Mouse (Mus musculus): ENCODE results near the gene Myo1c.
A peak's percentile ranks its signal among the peaks of the same experiment; 100 is the strongest.
"Not testable (repeated sequence)": the region's sequence is repeated elsewhere in the genome, so short reads cannot be mapped to it uniquely, and the experiment has no call there.

The Myo1c gene

DNA sequence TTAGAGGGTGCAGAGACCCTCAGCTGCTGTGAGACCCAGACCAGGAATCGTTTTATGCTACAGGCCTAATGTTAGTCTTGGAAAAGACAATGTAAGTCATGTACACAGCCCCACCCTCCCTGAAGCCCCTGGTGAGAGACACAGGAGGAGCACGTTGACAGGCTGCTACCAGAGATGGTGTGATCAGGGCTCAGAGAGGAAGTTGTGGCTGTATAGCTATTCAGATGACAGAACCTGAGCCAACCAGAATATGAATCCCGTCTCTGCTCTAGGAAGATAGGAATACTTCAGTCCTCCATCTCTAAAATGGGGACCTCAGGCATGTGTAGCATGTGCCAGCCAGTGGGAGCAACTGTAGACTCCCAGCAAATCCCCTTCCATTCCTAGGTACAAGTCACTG lies 18.3 kb downstream of the Myo1c start:
- DNase-seq (ENCODE audit: low read depth, low spot score) = no peak

DNA sequence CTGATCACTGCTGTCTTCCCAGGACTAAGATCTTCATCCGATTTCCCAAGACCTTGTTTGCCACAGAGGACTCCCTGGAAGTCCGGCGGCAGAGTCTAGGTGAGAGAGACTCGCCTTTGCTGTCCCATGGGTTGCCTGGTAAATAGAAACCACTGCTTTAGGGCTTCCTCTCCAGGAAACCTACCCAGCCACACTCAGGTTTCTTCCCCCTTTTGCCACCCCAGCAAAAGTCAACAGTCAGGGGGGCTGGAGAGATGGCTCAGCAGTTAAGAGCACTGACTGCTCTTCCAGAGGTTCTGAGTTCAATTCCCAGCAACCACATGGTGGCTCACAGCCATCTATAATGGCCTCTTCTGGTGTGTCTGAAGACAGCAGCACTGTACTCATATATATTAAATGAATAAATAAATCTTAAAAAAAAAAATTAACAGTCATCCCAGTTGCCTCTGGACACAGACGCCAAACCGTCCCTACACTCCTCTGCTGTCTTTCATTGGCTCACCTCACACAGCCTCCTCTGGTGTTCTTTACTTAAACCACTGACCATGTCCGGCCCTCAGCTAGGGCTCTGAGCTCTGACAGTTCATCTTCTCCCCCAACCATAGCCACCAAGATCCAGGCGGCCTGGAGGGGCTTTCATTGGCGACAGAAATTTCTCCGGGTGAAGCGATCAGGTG lies 19.0 kb downstream of the Myo1c start:
- no peak for DNase-seq (ENCODE audit: low read depth, low spot score)

DNA sequence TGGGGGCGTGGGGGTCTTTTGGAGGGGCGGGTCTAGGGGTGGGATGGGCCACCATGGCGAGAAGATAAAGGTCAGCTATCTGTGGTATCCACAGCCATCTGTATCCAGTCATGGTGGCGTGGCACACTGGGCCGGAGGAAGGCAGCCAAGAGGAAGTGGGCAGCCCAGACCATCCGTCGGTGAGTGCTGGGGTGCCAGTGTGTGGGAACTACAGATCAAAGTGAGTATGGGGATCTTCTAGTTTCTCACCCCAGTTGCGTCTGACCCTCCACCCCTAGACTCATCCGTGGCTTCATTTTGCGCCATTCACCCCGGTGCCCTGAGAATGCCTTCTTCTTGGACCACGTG lies 19.5 kb downstream of the Myo1c start:
- no peak for DNase-seq (ENCODE audit: low read depth, low spot score)

DNA sequence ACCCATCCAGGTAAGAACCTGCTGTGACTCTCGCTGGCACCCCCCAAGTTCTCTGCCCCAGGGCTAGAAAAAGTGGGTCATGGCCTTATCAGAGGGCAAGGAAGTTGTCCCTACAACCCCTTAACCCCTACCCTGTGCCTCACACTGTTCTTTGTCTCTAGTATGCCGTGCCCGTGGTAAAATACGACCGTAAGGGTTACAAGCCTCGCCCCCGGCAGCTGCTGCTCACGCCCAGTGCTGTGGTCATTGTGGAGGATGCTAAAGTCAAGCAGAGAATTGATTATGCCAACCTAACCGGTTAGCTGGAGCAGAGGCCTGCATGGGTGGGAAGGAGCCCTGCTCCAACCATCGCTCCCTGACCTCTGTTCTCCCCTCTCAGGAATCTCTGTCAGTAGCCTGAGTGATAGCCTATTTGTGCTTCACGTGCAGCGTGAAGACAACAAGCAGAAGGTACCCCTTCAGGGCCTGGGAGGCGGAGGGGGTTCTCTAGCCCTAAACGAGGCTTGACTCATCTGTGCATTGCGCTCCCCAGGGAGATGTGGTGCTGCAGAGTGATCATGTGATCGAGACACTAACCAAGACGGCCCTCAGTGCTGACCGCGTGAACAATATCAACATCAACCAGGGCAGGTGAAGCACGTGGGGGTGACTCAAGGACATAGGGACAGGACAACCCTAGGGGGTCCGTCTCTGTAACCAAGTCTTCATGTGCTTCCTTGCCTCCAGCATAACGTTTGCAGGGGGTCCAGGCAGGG lies 21.3 kb downstream of the Myo1c start:
- no peak for DNase-seq (ENCODE audit: low read depth, low spot score)

DNA sequence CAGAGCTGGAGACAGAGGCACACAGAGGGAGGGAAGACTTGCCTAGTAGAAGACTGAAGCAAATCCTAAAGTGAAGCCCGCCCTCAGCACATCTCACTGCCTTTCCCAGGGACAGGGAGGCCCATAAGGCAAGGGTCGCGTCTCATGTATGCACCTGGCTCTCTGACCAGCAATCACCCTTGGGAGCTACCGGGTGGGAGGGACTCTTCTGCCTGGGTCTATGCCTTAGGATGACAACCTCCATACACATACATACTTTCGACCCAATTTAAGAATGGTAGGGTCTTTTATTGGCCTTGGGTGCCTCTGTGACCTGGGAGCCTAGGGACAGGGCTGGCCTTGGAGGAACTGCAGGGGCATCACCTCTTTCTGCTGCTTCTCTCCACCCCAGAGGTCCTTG lies 23.1 kb downstream of the Myo1c start:
- DNase-seq (ENCODE audit: low read depth, low spot score) = no peak

DNA sequence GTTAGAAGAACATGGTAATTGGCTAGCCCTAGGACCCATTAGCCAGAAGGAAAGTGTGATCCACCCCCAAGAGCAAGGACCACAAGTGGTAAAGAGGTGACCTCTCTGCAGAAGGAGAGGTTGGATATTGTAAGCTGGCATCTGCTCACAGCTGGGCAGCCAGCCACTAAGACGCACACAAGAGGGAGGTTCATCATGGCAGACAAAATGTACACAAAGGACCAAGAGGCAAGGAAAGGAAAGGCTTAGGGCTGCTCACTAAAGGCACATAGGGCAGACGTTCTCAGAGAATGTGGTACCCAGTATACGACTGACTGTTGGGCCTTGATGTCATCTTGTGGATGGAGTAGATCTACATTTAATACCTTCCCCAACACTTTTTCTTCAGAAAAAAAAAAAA lies 24.6 kb downstream of the Myo1c start:
- no peak for DNase-seq (ENCODE audit: low read depth, low spot score)

DNA sequence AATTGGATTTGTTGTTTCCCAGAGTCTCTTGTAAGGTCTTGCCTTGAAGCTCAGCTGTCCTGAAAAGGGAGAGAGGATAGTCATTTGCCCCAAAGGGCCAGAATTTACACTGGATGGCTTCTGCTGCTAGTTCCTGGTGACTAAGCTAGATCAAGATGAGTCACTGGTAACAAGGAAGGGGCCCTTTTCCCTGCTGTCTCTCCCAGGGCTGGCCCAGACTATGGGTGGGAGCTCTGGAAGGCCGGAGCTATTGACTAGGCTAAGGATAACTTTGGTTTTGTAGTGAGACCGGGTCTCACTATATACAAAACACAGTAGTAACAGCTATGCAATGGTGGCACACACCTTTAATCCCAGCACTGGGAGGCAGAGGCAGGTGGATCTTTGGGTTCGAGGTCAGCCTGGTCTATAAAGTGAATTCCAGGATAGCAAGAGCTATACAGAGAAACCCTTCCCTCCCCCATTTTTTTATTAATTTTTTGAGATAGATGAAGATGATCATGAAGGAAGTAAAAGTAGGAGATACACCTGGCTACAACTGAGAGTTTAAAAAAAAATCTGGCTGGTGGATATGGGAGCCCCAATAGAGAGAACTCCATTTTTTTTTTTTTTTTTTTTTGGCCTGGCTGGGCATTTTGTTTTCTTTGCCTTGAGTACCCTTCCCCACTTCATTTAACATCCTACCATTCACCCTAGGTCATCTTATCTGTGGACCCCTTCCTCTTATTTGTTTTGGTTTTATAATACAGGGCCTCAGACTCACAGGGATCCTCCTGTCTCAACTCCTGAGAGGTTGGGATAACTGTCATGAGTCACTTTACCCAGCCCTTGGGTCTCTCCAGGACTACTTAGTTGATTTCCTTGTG lies 27.8 kb downstream of the Myo1c start:
- DNase-seq (ENCODE audit: low read depth, low spot score) = no peak

DNA sequence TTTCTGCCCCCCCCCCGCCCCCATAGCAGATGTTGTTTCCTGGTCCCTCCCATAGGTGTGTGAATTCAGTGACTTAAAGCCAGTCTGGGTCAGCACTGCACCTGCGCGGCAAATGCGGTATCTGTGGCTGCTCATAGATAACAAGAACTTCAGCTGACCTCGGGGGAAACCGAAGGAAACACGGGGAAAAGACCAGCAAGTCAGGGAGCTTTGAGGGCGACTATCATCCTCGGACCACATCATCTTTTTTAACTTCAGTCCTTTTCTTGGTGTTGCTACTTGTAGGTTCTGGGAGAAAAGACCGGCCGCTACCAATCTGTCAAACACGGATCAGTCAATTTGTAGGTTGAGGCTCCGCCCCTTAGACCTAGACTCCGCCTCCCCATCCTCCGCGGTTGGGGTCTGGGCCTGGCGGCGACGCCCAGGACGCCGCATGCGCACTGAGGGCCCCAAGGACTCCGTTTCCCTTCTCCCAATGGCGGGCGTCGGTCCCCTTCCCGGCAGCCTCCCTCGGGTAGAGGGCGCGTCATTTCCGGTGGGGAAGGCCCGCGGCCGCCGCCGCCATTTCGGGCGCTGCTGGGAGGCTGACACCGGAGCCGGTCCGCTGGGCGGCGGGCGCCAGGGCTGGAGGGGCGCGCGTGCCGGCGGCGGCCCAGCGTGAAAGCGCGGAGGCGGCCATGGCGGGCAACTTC lies 28.6 kb downstream of the Myo1c start, which contains the start of gene Crk:
TSS of gene Crk (plus strand) at position 513 of the 692 bp plus-strand sequence.
- DNase-seq (ENCODE audit: low read depth, low spot score) = peak; percentile 99

DNA sequence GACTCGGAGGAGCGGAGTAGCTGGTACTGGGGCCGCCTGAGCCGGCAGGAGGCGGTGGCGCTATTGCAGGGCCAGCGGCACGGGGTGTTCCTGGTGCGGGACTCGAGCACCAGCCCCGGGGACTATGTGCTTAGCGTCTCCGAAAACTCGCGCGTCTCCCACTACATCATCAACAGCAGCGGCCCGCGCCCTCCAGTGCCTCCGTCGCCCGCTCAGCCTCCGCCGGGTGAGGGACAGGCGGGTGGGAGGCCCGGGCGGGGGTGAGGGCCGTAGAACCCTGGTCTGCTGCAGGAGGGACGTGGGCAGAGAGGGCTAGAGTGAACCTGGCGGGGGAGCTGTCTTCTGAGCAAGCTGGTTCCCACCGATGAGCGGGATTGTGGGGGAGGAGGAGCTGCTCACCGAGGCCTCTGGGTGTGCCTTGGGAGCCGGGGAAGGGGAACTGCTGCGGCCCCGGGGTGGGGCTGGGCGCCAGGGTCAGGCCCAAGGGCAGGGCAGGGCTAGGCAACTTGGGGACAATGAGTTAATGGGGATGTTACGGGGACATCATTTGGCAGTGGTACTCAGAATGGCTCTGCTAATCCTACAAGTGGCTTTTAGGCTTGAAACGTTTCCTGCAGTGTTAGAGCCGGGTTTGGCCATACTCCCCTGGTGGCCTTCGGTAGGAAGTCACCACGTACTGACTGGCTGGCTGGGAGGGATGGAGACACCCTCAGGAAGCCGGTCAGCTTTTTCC lies 29.3 kb downstream of the Myo1c start:
- DNase-seq (ENCODE audit: low read depth, low spot score) = peak; percentile 61

DNA sequence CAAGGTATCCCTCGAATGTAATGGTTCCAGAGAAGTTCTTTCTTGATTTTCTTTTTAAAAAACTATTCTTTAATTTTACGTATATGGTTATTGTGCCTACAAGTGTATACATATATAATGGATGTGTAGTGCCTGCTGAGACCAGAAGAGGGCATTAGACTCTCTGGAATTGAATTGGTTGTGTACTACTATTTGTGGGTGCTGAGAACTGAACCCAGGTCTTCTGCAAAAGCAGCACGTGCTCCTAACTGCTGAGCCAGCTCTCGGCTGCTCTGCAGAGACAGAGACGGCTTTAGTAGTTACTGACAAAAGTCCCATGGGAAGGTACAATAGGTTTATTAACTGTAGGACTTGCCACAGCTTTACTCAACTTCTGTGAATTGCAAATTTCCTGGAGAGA lies 34.2 kb downstream of the Myo1c start:
- DNase-seq (ENCODE audit: low read depth, low spot score) = no peak

DNA sequence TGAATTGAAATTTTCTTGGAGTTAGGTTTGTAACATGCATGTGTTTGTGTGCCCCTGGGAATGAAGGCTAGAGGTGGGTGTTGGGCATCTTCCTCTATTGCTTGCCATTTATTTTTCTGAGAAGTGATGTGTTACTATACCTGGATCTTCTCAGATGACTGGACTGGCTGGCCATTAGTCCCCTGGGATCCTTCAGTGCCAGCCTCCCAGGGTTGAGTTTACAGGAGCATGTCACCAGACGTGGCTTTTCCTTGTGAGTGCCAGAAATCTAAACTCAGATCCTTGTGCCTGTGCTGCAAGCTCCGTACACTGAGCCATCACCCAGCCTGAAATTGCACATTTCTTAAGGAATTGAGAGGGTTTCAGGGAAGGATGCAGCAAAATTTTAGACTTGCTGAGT lies 34.7 kb downstream of the Myo1c start:
- DNase-seq (ENCODE audit: low read depth, low spot score) = no peak

DNA sequence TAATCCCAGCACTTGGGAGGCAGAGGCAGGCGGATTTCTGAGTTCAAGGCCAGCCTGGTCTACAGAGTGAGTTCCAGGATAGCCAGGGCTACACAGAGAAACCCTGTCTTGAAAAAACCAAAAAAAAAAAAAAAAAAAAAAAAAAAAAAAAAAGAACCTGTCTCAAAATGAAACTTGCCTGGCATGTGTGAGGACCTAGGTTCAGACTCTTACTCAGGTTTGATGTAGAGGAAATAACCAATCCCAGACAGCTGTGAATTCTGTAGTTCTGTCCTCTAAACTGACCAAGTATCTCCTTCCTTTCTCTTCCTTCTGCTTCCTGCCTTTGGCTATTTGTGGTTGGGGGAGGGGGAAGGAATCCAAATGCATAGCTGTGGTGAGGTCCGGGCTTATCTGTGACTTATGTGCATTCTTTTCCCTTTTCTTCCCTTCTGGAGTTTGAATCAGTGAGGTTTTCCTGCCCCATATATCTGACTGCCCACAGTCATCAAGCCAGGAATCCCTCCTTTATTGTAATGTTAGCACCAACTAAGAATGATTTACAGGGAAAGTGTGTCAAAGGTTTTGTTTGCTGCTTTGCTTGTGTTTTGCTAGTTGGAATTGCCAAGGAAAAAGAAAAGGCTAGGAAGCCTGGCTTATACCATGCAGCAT lies 37.2 kb downstream of the Myo1c start:
- DNase-seq (ENCODE audit: low read depth, low spot score) = peak; percentile 13

DNA sequence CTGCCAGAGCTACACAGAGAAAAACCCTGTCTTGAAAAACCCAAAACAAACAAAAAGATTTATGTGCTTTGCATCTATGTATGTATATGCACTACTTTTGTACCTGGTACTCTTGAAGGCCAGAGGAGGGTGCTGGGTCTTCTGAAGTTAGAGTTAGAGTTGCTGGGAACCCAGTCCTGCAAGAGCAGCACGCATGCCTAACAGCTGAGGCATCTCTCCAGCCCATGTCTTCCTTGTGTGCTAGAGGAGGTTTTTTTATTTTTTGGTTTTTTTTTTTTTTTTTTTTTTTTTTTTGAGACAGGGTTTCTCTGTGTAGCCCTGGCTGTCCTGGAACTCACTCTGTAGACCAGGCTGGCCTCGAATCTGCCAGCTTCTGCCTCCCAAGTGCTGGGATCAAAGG lies 37.8 kb downstream of the Myo1c start:
- DNase-seq (ENCODE audit: low read depth, low spot score) = no peak

DNA sequence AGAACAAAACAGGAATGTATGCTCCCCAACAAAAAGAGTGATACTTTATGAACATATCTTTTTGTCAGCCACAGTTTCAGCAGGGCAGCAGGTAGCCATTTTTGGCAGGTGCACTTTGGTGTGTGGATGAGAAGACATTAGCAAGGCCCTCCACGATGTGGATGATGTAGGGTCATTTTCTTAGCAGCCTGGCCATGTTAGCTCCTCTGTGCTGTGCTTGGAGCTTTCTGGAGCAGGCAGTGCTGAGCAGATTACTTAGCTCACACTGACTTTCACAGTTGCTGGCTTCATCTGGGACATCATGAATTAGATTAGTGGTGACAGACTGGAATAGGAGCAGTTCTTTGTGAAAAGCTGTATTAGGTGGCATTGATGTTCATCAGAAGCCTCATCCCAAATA lies 39.7 kb downstream of the Myo1c start:
- no peak for DNase-seq (ENCODE audit: low read depth, low spot score)

DNA sequence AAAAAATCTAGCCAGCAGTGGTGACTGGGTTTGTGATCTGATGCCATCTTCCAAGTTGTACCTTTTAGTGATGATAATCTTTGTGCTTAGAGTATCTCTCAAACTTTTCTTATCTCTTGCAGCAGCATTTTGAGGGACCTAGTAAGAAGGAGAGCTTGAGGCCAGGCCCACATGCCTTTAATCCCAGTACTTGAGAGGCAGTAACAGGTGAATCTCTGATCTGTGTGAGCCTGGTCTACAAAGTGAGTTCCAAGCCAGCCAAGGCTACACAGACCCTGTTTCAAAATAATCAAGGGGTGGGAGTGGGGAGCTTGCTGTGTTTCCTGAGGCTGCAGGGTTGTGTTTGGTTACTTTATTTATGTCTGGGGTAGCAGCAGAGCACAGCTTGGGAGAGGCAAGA lies 40.7 kb downstream of the Myo1c start:
- no peak for DNase-seq (ENCODE audit: low read depth, low spot score)

DNA sequence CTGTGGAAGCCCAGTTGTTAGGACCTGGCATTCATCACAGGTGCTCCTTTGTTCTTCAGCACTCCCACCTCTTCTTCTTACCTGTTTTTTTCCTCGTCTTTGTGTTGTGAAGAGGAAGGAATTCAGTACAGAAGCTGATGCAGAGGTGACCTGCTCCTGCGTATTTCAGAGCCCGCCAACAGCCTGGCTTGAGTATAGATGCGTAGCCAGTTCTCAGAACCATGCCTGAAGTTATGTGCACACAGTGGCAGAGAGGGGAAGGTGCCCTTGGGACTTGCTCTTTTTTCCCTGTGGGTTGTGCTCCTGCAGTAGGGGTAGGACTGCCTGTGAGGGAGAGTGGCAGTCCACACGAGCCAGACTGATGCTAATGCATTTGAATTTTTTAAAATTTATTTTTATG lies 43.3 kb downstream of the Myo1c start:
- no peak for DNase-seq (ENCODE audit: low read depth, low spot score)

DNA sequence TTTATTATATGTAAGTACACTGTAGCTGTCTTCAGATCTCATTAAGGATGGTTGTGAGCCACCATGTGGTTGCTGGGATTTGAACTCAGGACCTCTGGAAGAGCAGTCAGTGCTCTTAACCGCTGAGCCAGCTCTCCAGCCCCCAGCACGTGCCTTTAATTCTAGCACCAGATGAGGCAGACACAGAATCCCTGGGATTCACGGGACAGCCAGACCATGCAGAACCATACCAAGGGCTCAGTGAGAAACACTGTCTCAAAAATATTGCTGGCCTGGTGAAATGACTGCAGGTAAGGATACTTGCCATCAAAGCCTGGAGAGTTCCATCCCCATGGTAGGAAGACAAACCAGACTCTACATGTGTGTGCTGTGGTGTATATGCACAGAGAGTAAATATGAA lies 47.2 kb downstream of the Myo1c start:
- not testable (repeated sequence) for DNase-seq (ENCODE audit: low read depth, low spot score)

DNA sequence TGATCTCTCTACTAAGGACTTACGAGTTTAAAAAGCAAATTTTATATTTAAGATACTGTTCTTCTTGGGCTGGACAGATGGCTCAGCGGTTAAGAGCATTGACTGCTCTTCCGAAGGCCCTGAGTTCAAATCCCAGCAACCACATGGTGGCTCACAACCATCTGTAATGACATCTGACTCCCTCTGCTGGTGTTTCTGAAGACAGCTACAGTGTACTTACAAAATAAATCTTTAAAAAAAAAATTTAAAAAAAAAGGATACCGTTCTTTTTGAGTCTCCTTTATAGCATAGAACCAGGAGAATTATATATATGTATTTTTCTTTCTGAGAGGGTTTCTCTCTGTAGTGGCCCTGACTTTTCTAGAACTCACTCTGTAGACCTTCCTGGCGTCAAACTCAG lies 50.3 kb downstream of the Myo1c start:
- no peak for DNase-seq (ENCODE audit: low read depth, low spot score)

DNA sequence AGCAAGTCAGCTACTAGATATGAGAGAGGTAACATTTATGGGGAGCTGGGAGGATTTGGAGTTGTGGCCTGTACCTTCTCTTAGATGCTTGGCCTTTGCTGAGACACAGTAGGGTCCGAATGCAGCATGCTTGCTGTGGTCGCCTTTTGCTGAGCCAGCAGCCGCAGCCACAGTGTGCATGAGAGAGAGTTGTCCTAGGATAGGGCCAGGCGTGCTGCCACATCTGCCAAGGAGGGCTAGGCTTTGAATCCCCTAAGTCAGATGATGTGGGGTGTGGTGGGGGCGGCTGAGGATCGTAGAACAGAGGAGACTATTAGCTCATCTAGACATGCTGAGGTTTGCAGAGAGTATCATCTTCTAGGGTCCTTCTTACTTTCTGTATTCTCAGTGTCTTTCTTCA lies 52.5 kb downstream of the Myo1c start:
- no peak for DNase-seq (ENCODE audit: low read depth, low spot score)

DNA sequence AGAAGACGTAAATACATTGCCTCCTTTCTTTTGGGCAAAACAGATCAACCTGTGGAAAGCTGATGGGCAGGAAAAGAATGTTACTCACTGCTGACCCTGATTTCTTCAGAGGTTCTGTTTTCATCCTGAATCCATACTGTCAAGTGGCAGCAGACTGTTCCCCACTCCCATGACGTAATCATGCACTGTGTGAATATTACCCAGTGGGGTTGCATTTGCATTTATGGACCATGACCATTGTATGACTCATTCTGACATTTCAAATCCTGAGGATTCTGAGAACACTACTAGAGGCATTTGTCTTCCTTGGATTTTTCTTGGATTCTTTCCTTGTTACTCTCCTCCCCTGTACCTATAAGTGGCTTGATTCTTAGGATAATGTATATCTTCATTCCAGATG lies 53.4 kb downstream of the Myo1c start:
- DNase-seq (ENCODE audit: low read depth, low spot score) = no peak

DNA sequence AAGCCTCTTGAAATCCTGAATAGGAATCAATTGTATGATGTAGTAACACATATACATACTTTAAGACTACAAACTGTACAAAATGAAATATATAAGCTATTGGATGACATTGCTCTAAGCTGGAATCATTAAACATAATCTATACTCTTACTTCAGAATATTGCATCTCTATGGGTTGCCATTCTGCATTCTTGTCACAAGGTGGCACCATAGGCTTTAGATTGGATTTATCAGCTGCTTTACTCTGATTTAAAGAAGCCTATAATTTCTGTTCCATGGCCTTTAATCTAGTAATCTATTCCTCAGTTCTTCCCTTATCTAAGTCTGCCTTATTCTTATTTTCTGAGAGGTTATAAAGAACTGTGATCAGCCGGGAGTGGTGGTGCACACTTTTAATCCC lies 63.6 kb downstream of the Myo1c start:
- DNase-seq (ENCODE audit: low read depth, low spot score) = no peak

Measured in mesoderm, embryonic 11.5 days (tissue).